Mouse (Mus musculus) thymus, adult 2 months (tissue): ENCODE results near the gene Ptpn20. TPM values are rescaled to one million over a fixed set of nuclear protein-coding genes. Genes with fewer than 3 reads are reported as not detected.

Experiments
- DNase-seq: peaks from one replicate; pipeline ENCODE4 v3.0.0; 2021
- H3K27ac ChIP-seq: fragments of 200-500 bp; 2 replicates; pipeline ENCODE4 v1.5.1; 2012; ENCODE audit warnings: low read length, control low read depth; ENCODE audit not compliant: control insufficient read depth, insufficient read depth
- H3K27me3 ChIP-seq: fragments of 200-500 bp; 2 replicates; pipeline ENCODE4 v1.6.1; 2012; ENCODE audit warnings: mild to moderate bottlenecking, low read length, moderate library complexity, mixed read lengths; ENCODE audit not compliant: control insufficient read depth, insufficient read depth
- H3K36me3 ChIP-seq: fragments of 200-500 bp; 2 replicates; pipeline ENCODE4 v1.6.1; 2012; ENCODE audit warnings: mild to moderate bottlenecking, low read length, moderate library complexity; ENCODE audit not compliant: control insufficient read depth, insufficient read depth
- H3K4me1 ChIP-seq: fragments of 200-500 bp; replicated peaks from 2 replicates; pipeline ENCODE4 v1.6.1; 2012; ENCODE audit warnings: low read length; ENCODE audit not compliant: control insufficient read depth, insufficient read depth
- H3K4me3 ChIP-seq: fragments of 200-500 bp; 2 replicates; pipeline ENCODE4 v1.5.1; 2012; ENCODE audit warnings: mild to moderate bottlenecking, low read length, control low read depth, moderate library complexity; ENCODE audit not compliant: control insufficient read depth, insufficient read depth
- CTCF ChIP-seq: fragments of 200-500 bp; IDR thresholded peaks from 2 replicates; pipeline ENCODE4 v1.5.1; 2012; ENCODE audit warnings: mild to moderate bottlenecking, control low read depth, low read length, moderate library complexity, borderline replicate concordance; ENCODE audit not compliant: control insufficient read depth, poor library complexity, insufficient read depth; ENCODE audit errors: extremely low read depth
- POLR2A ChIP-seq: fragments of 200-500 bp; IDR thresholded peaks from 2 replicates; pipeline ENCODE4 v1.6.1; 2012; ENCODE audit warnings: mild to moderate bottlenecking, low read length, control low read depth, moderate library complexity; ENCODE audit not compliant: control insufficient read depth, poor library complexity, insufficient read depth; ENCODE audit errors: extremely low read depth
- WGBS: fragments of 180-500 bp; shearing (Covaris S2); methylation state at CpG from one replicate; pipeline ENCODE4 v1.1.7; 2018; 5-methylcytosine and 5-hydroxymethylcytosine counted together
- polyA plus RNA-seq: library from polyadenylated mRNA; depleted of rRNA; stranded (reverse); fragments of >200 nt; gene quantifications from 2 replicates; pipeline ENCODE4 v1.2.3, GENCODE M21; 2012

Gene Ptpn20
- polyA plus RNA-seq, 1 experiment, result not detected

GRCm38 (mm10) chr14:33579771-33580484, 9.1 kb upstream of the Ptpn20 start:
- Histone ChIP-seq H3K27me3 (no peaks in the 10 kb centered on the region), H3K36me3 (no peaks in the 10 kb centered on the region), H3K4me3 (no peak overlapping the region), H3K27ac (no peak overlapping the region), H3K4me1 (no peaks in the 10 kb centered on the region)
- DNase-seq, result no peak
- 84% methylated on average over 7 of the region's 7 CpGs for WGBS
- TF ChIP-seq CTCF, result no peak
- TF ChIP-seq POLR2A, result no peak

- DNase-seq, result no peak
- Histone ChIP-seq H3K27me3 (no peaks in the 10 kb centered on the region), H3K27ac (no peak overlapping the region), H3K4me3 (no peak overlapping the region), H3K4me1 (no peaks in the 10 kb centered on the region), H3K36me3 (no peaks in the 10 kb centered on the region)
- WGBS, result 96% methylated on average over 9 of the region's 9 CpGs
- no peak for TF ChIP-seq POLR2A
- no peak for TF ChIP-seq CTCF
These were observed 9.5 kb downstream of the Ptpn20 start for GRCm38 (mm10) chr14:33598376-33599130.

- 86% methylated on average over 10 of the region's 10 CpGs for WGBS
- no peaks in the 10 kb centered on the region for H3K36me3 ChIP-seq
These were observed 18.4 kb downstream of the Ptpn20 start for GRCm38 (mm10) chr14:33607431-33607830.

GRCm38 (mm10) chr14:33625036-33625435, 36.0 kb downstream of the Ptpn20 start:
- no peak for DNase-seq
- Histone ChIP-seq H3K4me3 (no peak overlapping the region), H3K27ac (no peak overlapping the region), H3K36me3 (no peaks in the 10 kb centered on the region), H3K4me1 (no peaks in the 10 kb centered on the region), H3K27me3 (no peaks in the 10 kb centered on the region)
- TF ChIP-seq CTCF, result no peak
- TF ChIP-seq POLR2A, result no peak
- WGBS, result 89% methylated on average over 3 of the region's 3 CpGs

More at GRCm38 (mm10) chr14:33607431-33607830, 18.4 kb downstream of the Ptpn20 start:
- H3K27me3 ChIP-seq, result no peaks in the 10 kb centered on the region
- H3K27ac ChIP-seq, result no peak overlapping the region
- H3K4me1 ChIP-seq, result no peaks in the 10 kb centered on the region
- TF ChIP-seq CTCF, result no peak
- no peak for TF ChIP-seq POLR2A
- DNase-seq, result no peak
- H3K4me3 ChIP-seq, result no peak overlapping the region

GRCm38 (mm10) chr14:33632790-33633372, 43.9 kb downstream of the Ptpn20 start:
- Histone ChIP-seq H3K4me3 (no peak overlapping the region), H3K36me3 (no peaks in the 10 kb centered on the region), H3K27ac (no peak overlapping the region), H3K27me3 (no peaks in the 10 kb centered on the region), H3K4me1 (no peaks in the 10 kb centered on the region)
- DNase-seq, result no peak
- TF ChIP-seq POLR2A (no peak), CTCF (no peak)
- 68% methylated on average over 8 of the region's 8 CpGs for WGBS

- WGBS, result 93% methylated on average over 4 of the region's 4 CpGs
- no peak for DNase-seq
- TF ChIP-seq POLR2A, result no peak
- no peak for TF ChIP-seq CTCF
These were observed 45.3 kb downstream of the Ptpn20 start for GRCm38 (mm10) chr14:33634354-33634753.

More at GRCm38 (mm10) chr14:33634354-33634753, 45.3 kb downstream of the Ptpn20 start:
- Histone ChIP-seq H3K4me3 (no peak overlapping the region), H3K27ac (no peak overlapping the region), H3K4me1 (no peaks in the 10 kb centered on the region), H3K36me3 (no peaks in the 10 kb centered on the region), H3K27me3 (no peaks in the 10 kb centered on the region)
